Mouse (Mus musculus): ENCODE data around the gene Gm20696. TPM values are rescaled to one million over a fixed set of nuclear protein-coding genes. Genes with fewer than 3 reads are reported as not detected.

Gene Gm20696
- polyA plus RNA-seq, 1 experiment from 2014 or later: 6.9 TPM

DNA sequence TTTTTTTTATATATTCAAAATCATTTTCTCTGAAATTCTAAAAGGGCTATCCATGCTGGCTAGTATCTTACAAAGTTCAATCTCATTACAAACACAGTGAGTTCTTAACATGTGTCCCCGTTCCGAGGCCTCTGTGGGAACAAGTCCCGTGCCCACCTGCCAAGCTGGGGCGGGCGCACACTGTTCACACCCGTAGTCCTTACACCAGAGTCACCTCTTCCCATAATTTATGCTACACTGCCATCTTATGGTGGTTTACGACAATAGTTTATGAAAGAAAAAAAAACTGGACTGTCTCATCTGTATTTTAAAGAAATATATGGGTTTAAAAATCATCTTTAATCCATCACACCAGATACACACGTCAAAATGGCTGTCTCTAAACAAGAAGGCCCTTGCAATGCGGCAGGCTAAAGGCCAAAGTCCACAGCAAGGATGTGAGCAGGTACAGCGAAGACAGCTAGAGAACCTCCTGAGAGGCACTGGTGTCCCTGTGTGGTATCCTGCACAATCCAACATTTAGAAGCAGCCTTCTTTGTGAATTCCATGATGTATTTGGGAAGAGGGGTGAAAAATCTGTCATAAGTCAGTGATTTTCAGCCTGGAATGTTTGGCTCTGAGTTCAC lies 66.3 kb downstream of the Gm20696 start:
- 32% methylated on average over 10 of the region's 10 CpGs for WGBS

DNA sequence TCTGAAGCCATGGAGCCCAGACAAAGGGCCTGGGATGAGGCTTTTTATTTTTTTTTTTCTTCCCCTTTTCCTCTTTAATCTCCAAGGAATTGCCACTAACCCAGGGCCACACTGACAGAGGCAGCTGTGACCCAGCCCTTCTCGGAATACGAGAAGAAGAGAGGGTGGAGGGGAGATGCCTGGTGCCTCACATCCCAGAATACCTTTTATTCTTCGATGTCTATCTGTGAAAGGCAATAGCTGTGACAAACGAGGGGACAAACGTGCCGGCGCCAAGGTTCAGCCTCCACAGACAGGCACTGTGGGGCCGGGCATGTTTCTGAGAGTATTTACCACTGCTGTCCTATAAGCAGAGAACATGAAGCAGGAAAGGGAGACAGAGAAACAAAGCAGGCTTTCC lies 66.9 kb downstream of the Gm20696 start:
- Histone ChIP-seq H3K9me3 (no peaks in the 10 kb centered on the region), H3K4me2 (replicated peaks) (peak overlapping the region; percentile 26), H3K36me3 (no peaks in the 10 kb centered on the region)

More for the DNA sequence above, 66.3 kb downstream of the Gm20696 start:
- H3K9ac ChIP-seq (replicated peaks): no peak overlapping the region
- H3K9me3 ChIP-seq: no peaks in the 10 kb centered on the region
- ATAC-seq (ENCODE audit: low FRiP score, low read depth): peak; percentile 73
- H3K36me3 ChIP-seq: no peaks in the 10 kb centered on the region
- H3K4me3 ChIP-seq: no peak overlapping the region
- H3K27ac ChIP-seq (replicated peaks): no peak overlapping the region
- H3K27me3 ChIP-seq: 0 out of 2 replicates have a peak, but pooled peaks cover 4% of the 10 kb centered on the region
- peaks cover 11% of the 10 kb centered on the region for H3K4me1 ChIP-seq
- peak overlapping the region; percentile 26; the same call in 1 of the 2 replicates for H3K4me2 ChIP-seq (replicated peaks)

GRCm38 (mm10) chr6:99599229-99599628 lies 67.4 kb downstream of the Gm20696 start:
- 0 out of 2 replicates have a peak, but pooled peaks cover 4% of the 10 kb centered on the region for H3K27me3 ChIP-seq
- H3K27ac ChIP-seq (replicated peaks): peak overlapping the region; percentile 62
- H3K36me3 ChIP-seq: no peaks in the 10 kb centered on the region
- WGBS: 16% methylated on average over 5 of the region's 5 CpGs
- H3K9me3 ChIP-seq: no peaks in the 10 kb centered on the region
- no peak overlapping the region for H3K9ac ChIP-seq (replicated peaks)
- peak; percentile 71 for ATAC-seq (ENCODE audit: low FRiP score, low read depth)
- no peak overlapping the region; the same call in 1 of the 2 replicates for H3K4me2 ChIP-seq (replicated peaks)
- no peak overlapping the region for H3K4me3 ChIP-seq
- peaks cover 11% of the 10 kb centered on the region for H3K4me1 ChIP-seq

More for the DNA sequence above, 66.9 kb downstream of the Gm20696 start:
- H3K27me3 ChIP-seq: 0 out of 2 replicates have a peak, but pooled peaks cover 4% of the 10 kb centered on the region
- H3K4me3 ChIP-seq: no peak overlapping the region
- peak; percentile 48 for ATAC-seq (ENCODE audit: low FRiP score, low read depth)
- H3K4me1 ChIP-seq: peaks cover 11% of the 10 kb centered on the region
- H3K27ac ChIP-seq (replicated peaks): peak overlapping the region; percentile 62
- 15% methylated on average over 8 of the region's 8 CpGs for WGBS
- H3K9ac ChIP-seq (replicated peaks): no peak overlapping the region

DNA sequence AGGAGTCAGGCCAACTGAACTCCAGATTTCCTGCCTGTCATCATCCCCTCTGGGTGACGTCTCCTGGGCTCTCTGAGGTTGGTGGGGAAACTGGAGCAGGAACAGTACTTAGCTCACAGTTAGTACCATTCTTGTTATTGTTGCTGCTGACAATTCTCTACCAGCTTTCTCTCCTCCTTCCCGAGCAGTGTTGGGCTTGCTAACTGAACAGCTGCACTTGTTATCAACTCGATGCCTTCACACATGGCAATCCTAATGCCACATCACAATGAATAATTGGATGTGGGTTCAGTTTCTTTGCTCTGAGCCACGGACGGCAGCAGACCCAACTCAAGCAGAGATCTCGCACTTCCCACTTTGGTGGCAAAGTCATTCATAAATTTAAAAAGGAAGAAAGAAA lies 89.6 kb downstream of the Gm20696 start:
- no peak overlapping the region for H3K27ac ChIP-seq (replicated peaks)
- no peaks in the 10 kb centered on the region for H3K27me3 ChIP-seq
- no peak for ATAC-seq (ENCODE audit: low FRiP score, low read depth)
- no peak overlapping the region for H3K4me2 ChIP-seq (replicated peaks)
- H3K4me3 ChIP-seq: no peak overlapping the region
- WGBS: 81% methylated on average over 6 of the region's 6 CpGs
- no peaks in the 10 kb centered on the region for H3K9me3 ChIP-seq
- H3K36me3 ChIP-seq: no peaks in the 10 kb centered on the region
- no peak overlapping the region for H3K9ac ChIP-seq (replicated peaks)
- no peaks in the 10 kb centered on the region for H3K4me1 ChIP-seq

- Histone ChIP-seq H3K4me1 (no peaks in the 10 kb centered on the region), H3K4me3 (no peak overlapping the region), H3K27me3 (no peaks in the 10 kb centered on the region), H3K27ac (replicated peaks) (no peak overlapping the region), H3K9me3 (no peaks in the 10 kb centered on the region), H3K36me3 (no peaks in the 10 kb centered on the region), H3K4me2 (replicated peaks) (no peak overlapping the region), H3K9ac (replicated peaks) (no peak overlapping the region)
- 92% methylated on average over 6 of the region's 6 CpGs for WGBS
- ATAC-seq (ENCODE audit: low FRiP score, low read depth): no peak
Measured at GRCm38 (mm10) chr6:99575633-99576032, 91.0 kb downstream of the Gm20696 start.

DNA sequence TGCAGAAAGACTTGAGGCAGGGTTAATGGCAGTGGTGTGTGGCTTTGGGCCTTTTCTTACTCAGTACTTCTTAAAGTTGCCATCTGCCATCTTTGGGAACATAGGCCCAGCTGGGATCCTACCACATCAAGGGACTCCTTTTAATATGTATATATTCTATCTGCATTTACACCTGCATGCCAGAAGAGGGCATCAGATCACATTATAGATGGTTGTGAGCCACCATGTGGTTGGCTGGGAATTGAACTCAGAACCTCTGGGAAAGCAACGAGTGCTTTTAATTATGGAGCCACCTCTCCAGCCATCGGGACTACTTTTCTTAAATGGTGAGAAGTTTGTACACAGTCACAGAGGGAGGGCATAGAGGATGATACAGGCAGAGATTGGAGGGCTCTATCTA lies 93.3 kb downstream of the Gm20696 start:
- H3K4me1 ChIP-seq: no peaks in the 10 kb centered on the region
- H3K4me3 ChIP-seq: no peak overlapping the region
- H3K27ac ChIP-seq (replicated peaks): no peak overlapping the region
- no peak overlapping the region for H3K4me2 ChIP-seq (replicated peaks)
- H3K36me3 ChIP-seq: no peaks in the 10 kb centered on the region
- H3K9me3 ChIP-seq: no peaks in the 10 kb centered on the region
- no peak overlapping the region for H3K9ac ChIP-seq (replicated peaks)
- ATAC-seq (ENCODE audit: low FRiP score, low read depth): no peak
- 85% methylated on average over 2 of the region's 2 CpGs for WGBS
- no peaks in the 10 kb centered on the region for H3K27me3 ChIP-seq

GRCm38 (mm10) chr6:99572071-99572470 lies 94.5 kb downstream of the Gm20696 start:
- Histone ChIP-seq H3K4me2 (replicated peaks) (no peak overlapping the region), H3K27me3 (no peaks in the 10 kb centered on the region), H3K4me3 (no peak overlapping the region), H3K9me3 (no peaks in the 10 kb centered on the region), H3K9ac (replicated peaks) (no peak overlapping the region), H3K4me1 (no peaks in the 10 kb centered on the region), H3K27ac (replicated peaks) (no peak overlapping the region), H3K36me3 (no peaks in the 10 kb centered on the region)
- WGBS: 75% methylated on average over 5 of the region's 5 CpGs
- no peak for ATAC-seq (ENCODE audit: low FRiP score, low read depth)

- Histone ChIP-seq H3K36me3 (no peaks in the 10 kb centered on the region), H3K27ac (replicated peaks) (no peak overlapping the region), H3K4me1 (no peaks in the 10 kb centered on the region), H3K27me3 (no peaks in the 10 kb centered on the region), H3K4me3 (no peak overlapping the region), H3K9ac (replicated peaks) (no peak overlapping the region), H3K9me3 (no peaks in the 10 kb centered on the region), H3K4me2 (replicated peaks) (no peak overlapping the region)
- ATAC-seq (ENCODE audit: low FRiP score, low read depth): no peak
- 76% methylated on average over 8 of the region's 8 CpGs for WGBS
Measured at GRCm38 (mm10) chr6:99566921-99567320, 99.7 kb downstream of the Gm20696 start.

DNA sequence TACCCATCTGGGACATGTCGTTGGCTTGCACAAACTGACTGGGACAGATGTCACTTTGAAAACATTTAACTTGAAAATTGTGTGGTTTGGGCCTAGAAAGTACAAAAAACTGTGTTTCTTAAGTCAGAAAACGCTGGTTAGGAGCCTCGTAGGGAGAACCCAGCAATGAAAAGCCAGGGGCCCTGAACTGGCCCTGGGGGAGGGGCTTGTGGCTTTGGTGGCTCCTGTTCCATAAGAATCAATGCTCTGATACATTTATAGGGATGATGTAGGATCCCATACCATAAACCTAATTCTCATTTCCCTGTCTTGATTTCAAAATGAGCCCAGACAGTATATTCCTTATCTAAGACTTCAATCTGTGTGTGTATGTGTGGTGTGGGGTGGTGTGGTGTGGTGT lies 101.8 kb downstream of the Gm20696 start:
- ATAC-seq (ENCODE audit: low FRiP score, low read depth): no peak
- Histone ChIP-seq H3K9me3 (no peaks in the 10 kb centered on the region), H3K27me3 (no peaks in the 10 kb centered on the region), H3K4me1 (no peaks in the 10 kb centered on the region), H3K4me3 (no peak overlapping the region), H3K36me3 (no peaks in the 10 kb centered on the region), H3K27ac (replicated peaks) (no peak overlapping the region), H3K9ac (replicated peaks) (no peak overlapping the region), H3K4me2 (replicated peaks) (no peak overlapping the region)
- WGBS: 74% methylated on average over 3 of the region's 3 CpGs

DNA sequence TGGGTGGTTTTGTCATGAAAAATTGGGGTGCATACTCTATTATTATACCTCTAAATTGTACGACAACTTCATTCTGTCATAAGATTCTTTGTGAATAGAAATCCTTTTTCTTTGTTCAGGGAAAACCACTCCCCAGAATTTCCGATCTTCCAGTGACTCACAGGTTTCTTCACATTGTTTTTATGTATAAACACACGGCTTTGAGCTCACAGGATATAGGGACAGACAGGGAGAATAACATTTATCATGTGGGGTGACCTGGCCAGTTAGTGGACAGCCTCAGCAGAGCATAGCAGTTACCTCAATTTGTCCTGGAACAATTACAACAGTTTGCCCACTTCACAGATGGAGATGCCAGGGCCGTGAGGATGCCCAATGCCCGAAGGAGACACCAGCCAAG lies 109.6 kb downstream of the Gm20696 start:
- H3K4me3 ChIP-seq: no peak overlapping the region
- no peak overlapping the region for H3K4me2 ChIP-seq (replicated peaks)
- 87% methylated on average over 5 of the region's 5 CpGs for WGBS
- H3K9me3 ChIP-seq: no peaks in the 10 kb centered on the region
- ATAC-seq (ENCODE audit: low FRiP score, low read depth): no peak
- H3K4me1 ChIP-seq: no peaks in the 10 kb centered on the region
- no peak overlapping the region for H3K27ac ChIP-seq (replicated peaks)
- H3K27me3 ChIP-seq: no peaks in the 10 kb centered on the region
- H3K36me3 ChIP-seq: no peaks in the 10 kb centered on the region
- H3K9ac ChIP-seq (replicated peaks): no peak overlapping the region

DNA sequence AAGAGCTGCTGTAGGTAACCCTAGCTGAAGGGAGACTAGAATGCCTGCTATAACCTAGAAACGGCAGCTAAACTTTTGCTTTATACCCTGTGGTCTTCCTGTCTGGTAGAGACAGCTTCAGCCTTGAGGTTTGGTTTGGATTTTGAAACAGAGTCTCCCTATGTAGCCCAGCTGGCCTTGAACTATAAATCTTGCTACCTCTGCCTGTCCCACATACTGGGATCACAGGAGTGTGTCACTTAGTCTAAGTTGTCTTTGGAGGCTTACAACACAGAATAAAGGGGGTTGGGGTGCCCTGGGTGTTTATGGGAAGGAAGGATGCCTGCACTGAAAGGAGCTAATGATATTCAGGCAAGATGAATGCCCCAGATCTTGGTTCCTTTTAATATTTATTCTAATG lies 113.8 kb downstream of the Gm20696 start:
- H3K4me1 ChIP-seq: no peaks in the 10 kb centered on the region
- ATAC-seq (ENCODE audit: low FRiP score, low read depth): no peak
- H3K4me3 ChIP-seq: no peak overlapping the region
- H3K9ac ChIP-seq (replicated peaks): no peak overlapping the region
- no peak overlapping the region for H3K4me2 ChIP-seq (replicated peaks)
- no peaks in the 10 kb centered on the region for H3K9me3 ChIP-seq
- WGBS: 84% methylated on average over 1 of the region's 1 CpGs
- no peaks in the 10 kb centered on the region for H3K27me3 ChIP-seq
- H3K27ac ChIP-seq (replicated peaks): no peak overlapping the region
- no peaks in the 10 kb centered on the region for H3K36me3 ChIP-seq

GRCm38 (mm10) chr6:99546416-99546815 lies 120.2 kb downstream of the Gm20696 start:
- 95% methylated on average over 2 of the region's 2 CpGs for WGBS
- H3K9ac ChIP-seq (replicated peaks): no peak overlapping the region
- H3K4me3 ChIP-seq: no peak overlapping the region
- H3K4me2 ChIP-seq (replicated peaks): no peak overlapping the region
- no peaks in the 10 kb centered on the region for H3K9me3 ChIP-seq
- H3K27me3 ChIP-seq: no peaks in the 10 kb centered on the region
- no peak overlapping the region for H3K27ac ChIP-seq (replicated peaks)
- H3K36me3 ChIP-seq: no peaks in the 10 kb centered on the region
- no peak for ATAC-seq (ENCODE audit: low FRiP score, low read depth)
- no peaks in the 10 kb centered on the region for H3K4me1 ChIP-seq

DNA sequence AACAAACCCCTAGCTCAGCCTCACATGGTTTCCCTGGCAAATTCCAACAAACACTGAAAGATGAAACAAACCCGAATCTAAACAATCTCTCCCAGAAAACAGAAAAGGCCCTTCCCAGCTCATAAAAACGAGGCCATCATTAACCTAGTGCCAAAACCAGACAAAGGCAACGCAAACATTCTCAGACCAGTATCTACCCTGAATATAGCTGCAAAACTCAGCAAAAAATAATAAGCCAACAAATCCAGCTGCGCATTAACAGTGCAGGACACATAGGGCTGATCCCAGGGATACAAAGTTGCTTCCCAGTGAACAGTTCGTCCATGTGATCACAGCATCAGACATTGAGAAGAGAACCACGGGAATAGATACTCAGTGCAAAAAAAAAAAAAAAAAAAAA lies 121.2 kb downstream of the Gm20696 start:
- H3K9me3 ChIP-seq: no peaks in the 10 kb centered on the region
- no peak overlapping the region for H3K4me3 ChIP-seq
- no peaks in the 10 kb centered on the region for H3K36me3 ChIP-seq
- no peak overlapping the region for H3K9ac ChIP-seq (replicated peaks)
- no peaks in the 10 kb centered on the region for H3K27me3 ChIP-seq
- H3K27ac ChIP-seq (replicated peaks): no peak overlapping the region
- no peak for ATAC-seq (ENCODE audit: low FRiP score, low read depth)
- WGBS: 72% methylated on average over 6 of the region's 6 CpGs
- no peaks in the 10 kb centered on the region for H3K4me1 ChIP-seq
- H3K4me2 ChIP-seq (replicated peaks): no peak overlapping the region

Measured in midbrain, embryonic 12.5 days (tissue).